Mouse (Mus musculus): ENCODE measurements around the gene Rnf24. TPM values are rescaled to one million over a fixed set of nuclear protein-coding genes. Genes with fewer than 3 reads are reported as not detected.
"Not testable (repeated sequence)": the region's sequence is repeated elsewhere in the genome, so short reads cannot be mapped to it uniquely, and the experiment has no call there.

Rnf24 gene
- total RNA-seq, 2 experiments from 2014 or later: 8.0 to 9.0 TPM

DNA sequence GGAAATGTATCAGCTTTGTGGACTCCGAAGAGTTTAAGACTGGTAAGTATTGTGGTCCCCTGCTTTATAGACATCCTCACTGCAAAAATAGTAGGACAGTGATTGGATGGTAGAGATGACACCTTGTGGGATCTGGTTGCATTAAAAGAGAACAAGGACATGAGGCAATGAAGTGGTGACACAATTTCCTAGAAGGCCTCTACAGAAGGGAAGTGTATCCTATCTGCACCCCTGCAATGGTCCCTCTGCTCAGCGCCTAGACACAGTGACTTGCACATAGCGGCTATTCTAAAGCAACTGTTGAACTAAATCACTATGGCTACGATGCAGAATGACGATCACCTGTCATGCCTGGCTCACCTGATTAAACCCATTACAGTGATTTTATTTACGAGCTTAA lies 15.1 kb downstream of the Rnf24 start:
- DNase-seq: no peak

DNA sequence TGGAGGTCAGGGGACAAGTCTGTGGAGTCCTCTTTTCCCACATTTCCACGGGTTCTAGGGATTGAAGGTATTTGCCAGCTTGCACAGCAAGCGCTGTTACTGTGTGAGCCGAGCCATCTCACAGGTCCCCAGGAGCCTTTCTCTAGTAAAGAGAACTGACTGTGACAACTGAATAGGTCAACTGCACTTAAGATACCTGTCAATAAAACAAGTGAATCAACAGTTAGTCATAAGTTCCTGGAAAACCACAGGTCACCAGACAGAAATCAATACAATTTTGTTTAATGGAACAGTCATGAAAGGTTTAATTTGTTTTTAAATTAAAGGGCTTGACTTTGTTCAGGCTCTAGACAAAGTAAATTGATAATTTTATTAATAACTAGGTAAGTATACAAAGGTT lies 22.1 kb downstream of the Rnf24 start:
- DNase-seq: no peak

DNA sequence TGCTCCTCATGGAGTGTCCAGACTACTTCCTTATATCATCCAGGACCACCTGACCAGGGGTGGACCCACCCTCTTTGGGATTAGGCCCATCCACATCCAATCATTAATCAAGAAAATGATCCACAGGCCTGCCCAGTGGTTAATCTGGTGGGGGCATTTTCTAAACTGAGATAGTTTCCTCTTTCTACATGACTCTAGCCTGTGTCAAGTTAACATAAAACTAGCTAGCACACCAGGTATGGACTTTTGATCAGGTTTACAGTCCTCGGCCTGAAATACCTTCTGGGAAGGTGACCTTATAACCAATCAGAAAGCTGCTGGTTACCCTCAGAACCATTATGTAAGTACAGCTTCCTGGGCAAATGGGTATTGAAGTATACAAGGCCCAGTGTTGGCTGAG lies 23.7 kb downstream of the Rnf24 start:
- no peak for DNase-seq

DNA sequence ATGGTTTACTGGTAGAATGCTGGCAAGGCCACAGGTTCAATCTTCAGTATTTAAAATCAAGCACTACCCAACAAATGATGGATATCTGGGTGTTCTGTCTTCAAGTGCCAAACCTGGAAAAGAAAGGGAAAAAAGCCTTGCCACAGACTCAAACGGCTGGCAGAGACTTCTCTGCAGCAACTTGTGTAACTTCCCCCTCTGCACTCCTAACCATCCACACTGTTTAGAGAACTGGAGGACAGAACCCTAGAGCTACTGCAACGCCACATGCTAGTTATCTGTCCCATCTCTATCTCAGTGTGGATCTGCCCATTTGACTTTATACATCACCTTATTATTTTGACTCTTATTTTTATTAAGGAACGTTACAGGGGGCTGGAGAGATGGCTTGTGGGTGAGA lies 26.6 kb downstream of the Rnf24 start:
- no peak for DNase-seq

DNA sequence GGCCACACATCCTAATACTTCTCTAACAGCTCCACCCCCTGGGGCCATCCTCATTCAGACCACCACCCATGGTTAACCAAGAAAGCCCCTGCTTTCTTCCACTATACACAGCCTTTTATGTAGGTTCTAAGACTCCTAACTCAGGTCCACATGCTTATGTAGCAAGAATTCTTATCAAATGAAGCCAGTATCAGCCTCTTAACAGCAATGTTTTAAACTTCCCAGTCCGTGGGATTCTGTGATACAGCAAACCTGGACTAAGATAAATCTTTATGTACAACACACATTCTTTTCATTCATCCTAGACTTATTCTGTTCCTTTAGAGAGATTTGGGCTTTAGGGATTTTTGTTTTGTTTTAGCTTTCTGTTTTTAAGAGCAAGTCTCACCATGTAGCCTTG lies 29.0 kb downstream of the Rnf24 start:
- DNase-seq: no peak

DNA sequence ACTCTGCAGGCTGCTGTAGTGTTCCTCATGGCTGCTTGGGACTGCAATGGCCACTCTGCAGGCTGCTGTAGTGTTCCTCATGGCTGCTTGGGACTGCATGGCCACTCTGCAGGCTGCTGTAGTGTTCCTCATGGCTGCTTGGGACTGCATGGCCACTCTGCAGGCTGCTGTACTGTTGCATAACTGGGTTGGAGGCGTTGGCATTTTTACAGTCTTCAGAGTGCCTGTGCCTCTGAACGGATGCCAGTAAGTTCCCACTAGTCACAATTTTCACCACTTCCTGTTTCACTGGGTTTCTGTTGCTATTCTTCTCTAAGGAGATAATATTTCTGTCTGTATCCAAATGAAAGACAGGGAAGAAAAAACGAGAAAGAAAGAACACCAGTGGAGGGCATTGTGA lies 31.5 kb downstream of the Rnf24 start:
- DNase-seq: peak; percentile 16

DNA sequence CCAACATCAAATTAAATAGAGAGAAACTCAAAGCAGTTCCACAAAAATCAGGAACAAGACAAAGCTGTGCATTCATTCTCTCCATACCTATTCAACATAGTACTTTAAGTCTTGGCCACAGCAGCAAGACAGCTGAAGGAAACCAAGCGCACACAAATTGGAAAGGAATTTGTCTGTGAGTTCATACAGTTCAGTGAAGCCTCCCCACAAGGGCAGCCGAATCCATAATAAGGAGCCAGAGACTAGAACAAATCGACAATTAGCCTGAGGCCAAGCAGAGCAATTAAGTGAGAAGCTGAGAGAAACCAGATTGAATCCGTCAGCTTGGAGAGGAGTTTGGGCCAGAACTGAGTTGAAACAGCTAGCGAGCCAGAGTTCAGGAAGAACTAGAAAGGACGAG lies 33.3 kb downstream of the Rnf24 start:
- DNase-seq: no peak

DNA sequence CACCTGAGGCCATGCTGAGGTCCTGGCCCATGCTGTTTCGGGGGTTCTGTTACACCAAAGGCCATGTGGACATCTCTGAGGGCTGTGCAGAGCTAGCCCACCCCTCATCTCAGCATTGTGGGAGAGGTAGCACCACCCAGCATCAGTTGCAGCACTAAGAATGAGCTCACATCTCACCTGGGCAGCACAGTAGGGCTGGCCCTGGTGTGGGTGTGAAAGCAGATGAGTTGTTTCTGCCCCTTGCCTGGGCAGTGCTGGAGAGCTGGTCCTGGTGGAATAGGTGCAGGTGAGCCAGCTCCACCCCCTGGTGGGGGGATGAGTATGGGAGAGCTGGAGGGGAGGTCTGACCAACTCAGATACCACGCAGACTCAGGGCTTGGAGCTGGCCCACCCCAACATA lies 36.5 kb downstream of the Rnf24 start:
- no peak for DNase-seq

DNA sequence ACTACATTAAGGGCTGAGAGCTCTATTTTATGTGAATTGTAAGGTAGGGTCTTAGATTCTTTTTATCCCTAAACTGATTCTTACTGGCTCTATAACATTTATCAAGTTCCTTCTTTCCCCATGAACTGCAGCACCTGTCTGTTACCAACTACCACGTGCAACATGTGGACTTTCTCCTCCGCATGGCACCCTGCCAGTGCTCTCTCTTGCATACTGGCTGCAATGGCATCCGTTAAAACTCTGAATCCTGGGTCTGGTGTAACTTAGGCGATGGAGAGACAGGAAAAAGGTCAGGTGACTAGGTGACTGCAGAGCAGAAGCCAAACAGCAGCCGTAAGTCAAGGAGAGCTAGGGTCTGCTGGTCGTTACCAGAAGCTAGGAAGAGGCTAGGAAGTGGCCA lies 43.4 kb downstream of the Rnf24 start:
- no peak for DNase-seq

DNA sequence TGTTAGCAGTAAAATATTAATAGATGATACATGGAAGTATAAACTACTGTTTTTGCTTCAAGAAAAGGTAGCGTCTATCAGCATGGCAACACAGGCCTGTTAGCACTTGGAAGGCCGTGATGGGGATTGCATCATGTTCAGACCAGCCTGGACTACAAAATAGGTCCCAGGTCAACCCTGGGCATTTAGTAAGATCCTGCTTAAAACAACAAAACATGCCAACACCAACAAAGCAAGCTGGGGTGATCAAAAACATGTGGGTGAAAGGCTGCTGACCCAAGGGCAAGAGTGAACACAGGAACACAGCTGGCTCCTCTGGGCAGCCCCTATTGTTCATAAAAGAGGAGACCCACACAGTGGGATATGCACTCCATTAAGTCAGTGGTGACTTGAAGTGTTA lies 44.9 kb downstream of the Rnf24 start:
- DNase-seq: no peak

DNA sequence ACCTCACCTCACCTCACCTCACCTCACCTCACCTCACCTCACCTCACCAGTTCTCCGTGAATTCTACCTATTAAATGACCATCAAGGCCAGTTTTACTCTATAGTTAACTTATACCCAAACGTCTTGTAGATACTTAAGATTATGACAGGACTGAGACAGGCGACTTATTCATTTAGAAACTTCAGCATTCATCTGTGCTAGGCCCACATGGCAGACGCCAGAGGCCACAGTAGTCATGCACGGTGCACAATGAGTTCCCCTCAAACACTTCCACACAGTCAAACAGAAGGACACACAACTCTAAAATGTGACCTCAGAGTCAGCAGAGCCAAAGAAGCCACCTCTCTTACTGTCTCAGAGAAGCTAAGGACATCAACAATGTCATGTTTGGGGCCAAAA lies 45.3 kb downstream of the Rnf24 start:
- no peak for DNase-seq

DNA sequence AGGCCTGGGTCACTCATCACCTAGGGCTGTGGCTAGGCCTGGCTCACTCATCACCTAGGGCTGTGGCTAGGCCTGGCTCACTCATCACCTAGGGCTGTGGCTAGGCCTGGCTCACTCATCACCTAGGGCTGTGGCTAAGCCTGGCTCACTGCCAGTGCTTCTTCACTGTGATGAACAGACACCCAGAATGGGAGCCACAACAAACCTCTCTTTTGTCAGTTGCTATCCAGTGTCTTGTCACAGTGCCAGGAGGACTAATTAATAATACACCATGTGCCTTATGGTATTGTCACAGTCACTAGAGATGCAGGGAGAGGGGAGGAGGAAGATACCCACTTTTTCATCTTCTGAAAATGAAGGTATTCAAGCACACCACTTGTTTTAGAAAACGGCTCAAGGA lies 47.5 kb downstream of the Rnf24 start:
- peak; percentile 18 for DNase-seq

DNA sequence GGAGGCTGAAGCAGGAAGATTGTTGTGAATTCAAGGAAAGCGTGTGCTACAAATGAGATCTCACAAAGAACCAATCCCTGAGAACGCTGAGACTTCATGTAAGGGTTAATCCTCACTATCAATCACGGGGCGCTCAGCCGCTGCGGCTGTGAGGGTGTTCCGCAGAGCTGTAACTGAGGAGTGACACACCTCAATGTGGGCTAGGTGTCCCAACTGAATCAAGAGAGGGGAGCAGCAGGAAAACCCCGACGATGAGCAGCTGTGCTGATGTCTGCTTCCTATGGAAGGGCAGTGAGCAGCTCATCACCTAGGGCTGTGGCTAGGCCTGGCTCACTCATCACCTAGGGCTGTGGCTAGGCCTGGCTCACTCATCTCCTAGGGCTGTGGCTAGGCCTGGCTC lies 48.2 kb downstream of the Rnf24 start:
- DNase-seq: no peak

DNA sequence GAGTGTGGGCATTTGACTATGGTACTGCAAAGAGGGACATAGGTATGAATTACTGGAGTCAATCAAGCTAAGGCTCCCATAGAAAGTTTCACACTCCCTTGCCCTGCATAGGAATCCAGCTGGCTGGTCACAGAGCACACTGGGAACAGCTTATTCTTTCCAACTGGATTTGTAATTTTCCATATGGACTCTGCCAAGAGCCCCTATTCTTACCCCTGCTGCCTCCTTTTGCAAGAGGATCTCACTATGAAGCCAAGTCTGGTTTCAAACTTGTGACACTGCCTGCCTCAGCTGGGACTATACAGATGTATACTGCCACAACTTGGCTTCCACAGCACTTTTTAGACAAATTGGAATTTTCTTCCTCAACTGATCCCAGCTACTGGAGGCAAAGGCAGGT lies 51.1 kb downstream of the Rnf24 start:
- no peak for DNase-seq

DNA sequence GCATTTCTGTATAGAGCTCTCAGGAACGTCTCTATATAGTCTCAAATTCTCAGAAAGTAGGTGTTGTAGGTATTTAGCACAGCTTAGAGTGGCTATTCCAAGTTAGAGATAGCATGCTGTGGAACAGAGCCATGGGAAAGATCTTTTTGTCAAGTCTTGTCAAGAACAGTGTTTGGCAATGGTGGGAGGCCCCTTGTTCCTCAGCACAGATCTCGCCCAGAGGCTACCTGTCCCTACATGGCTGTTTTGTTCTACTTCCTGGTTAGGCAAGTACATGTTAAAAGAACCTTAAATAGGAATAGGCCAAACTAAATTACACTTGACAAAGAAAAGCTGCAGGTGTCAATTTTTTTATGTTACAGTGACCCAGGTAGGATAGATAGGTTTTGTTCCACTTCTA lies 52.2 kb downstream of the Rnf24 start:
- no peak for DNase-seq

DNA sequence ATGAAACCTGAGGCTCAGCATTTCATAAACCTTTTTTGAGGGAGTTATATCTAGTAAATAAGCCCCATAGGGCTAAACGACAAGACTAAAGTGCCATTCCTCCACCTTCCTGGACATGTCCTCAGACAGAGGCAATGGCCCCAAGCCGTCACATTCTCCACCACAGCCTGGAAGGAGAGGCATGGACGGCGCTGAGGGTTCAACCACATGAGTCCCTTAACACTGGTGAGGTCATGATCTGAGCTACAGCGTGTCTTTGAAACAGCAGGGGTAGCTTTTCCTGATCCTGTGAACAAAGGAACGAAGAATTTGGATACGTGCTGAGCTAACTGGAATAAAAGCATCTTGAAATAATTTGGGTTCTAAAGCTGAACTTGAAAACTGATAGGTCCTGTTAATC lies 54.0 kb downstream of the Rnf24 start:
- DNase-seq: not testable (repeated sequence)

DNA sequence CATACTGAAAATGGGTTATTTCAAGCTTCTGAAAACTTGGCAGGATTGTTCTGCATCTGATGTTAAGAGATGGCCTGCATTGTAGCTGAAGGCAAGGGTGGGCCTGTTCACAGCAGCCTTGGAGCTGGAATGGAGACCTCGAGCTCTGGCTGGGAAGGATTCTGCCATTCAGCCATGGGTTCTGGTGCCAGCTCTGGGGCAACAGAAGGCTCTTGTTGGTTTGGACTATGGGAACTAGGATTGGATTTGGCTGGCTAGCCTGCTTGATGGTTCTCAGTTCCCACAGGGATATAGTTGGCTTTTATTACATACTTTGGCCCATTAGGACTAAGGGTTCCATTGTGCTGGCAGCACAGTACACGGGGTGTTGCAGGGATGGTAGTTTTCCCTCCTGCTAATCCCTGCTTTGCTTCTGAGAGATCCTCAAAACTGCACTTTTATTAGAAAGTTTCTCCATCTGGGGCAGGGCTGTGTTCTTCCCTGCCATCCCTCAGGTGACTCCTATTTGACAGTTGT lies 55.9 kb downstream of the Rnf24 start:
- no peak for DNase-seq

DNA sequence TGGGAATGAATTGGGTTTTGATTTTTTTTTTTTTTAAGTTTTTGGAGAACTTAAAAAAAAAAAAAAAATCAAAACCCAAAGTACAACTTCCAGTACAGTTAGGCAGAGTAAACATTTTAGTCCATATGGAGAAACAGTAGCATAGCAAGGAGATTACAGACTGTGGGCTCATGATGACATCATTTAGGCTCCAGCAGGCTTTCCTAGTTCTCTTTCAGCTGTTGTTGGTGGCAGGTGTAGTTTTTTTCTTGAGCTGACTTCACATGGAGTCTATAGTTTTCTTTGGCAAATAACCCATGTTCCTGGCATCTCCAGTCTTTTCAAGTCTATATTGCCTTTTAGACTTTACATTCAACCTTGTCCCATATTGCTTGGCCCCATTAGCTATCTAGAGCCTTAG lies 62.0 kb downstream of the Rnf24 start:
- DNase-seq: no peak

DNA sequence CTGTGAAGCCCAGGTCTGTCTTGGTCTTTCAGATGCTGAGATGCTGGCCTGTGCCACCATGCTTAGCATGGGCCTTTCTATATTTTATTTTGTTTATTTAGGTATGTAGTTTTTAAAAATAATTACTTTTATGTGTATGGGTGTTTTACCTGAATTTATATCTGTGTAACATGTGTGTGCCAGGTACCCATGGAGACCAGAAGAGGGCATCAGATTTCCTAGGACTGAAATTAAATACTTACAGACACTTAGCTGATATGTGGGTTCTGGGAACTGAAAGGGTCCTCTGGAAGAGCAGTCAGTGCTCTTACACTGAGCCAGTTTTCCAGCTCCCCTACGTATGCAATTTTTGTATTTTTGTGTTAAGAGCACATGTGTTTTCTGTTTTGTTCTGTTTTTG lies 66.4 kb downstream of the Rnf24 start:
- no peak for DNase-seq

DNA sequence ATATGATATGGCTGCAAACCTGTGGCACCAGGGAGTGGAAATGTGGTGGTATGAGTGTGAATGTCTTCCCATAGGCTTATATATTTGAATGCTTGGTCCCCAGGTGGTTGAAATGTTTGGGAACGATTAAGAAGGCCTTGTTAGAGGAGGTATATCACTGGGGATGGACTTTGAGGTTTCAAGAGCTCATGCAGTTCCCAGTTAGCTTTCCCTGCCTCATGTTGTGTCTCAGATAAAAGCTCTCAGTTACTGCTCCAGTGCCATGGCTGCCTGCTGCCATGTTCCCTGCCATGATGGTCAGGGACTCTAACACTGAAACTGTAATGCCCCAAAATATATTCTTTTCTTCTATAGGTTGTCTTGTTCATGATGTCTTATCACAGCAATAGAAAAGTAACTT lies 71.1 kb downstream of the Rnf24 start:
- no peak for DNase-seq

DNA sequence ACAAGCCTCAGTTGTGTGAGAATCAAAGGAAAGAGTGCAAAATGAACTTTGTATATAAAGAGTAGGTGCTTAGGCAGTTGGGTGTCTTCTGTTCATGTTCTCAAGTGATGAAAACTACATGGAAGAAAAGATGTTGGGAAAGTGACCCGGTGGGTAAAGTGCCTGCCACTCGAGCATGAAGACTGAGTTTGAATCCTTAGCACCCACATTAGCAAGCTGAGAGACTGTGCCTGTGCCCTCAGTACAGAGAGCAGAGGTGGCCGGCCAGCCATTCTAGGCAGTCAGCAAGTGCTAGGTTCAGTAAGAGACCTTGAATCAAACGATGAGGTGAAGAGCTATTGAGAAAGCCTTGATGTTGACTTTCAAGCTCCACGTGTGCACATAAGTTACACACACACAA lies 76.0 kb downstream of the Rnf24 start:
- no peak for DNase-seq

DNA sequence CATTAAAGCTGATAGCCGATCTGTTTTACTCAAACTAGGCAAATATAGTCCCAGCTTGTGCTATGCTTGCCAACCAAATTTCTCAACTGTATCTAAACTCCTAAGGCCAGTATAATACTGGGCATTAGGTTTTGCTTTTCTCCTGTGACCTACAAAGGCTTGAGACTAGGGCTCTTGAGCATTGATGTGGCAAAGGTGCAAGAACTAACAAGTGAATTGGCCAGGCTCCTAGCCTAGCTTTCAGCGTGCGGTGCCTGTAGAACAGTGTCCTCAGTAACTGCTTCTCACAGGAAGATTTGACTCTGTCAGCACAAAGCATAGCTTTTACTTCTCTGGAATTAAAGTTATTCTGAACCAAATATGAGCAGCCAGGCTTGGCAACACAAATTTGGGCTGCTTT lies 77.2 kb downstream of the Rnf24 start:
- DNase-seq: no peak

DNA sequence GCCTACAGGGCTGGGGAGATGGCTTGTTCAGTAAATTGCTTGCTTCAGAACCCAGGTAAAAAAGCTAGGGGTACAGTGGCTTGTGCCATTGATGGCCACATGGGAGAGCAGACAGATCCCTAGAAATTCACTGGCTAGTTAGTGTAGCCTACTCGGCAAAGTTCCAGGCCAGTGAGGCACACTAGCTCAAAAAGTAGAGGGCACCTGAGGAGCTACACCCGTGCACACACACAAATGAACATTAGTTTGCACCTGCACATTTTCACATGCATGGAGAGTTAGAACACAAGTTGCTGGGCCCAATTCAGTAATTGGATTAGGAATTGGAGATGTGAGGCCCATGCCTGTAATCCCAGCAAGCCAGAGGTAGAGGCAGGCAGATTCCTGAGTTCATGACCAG lies 87.6 kb downstream of the Rnf24 start:
- no peak for DNase-seq

DNA sequence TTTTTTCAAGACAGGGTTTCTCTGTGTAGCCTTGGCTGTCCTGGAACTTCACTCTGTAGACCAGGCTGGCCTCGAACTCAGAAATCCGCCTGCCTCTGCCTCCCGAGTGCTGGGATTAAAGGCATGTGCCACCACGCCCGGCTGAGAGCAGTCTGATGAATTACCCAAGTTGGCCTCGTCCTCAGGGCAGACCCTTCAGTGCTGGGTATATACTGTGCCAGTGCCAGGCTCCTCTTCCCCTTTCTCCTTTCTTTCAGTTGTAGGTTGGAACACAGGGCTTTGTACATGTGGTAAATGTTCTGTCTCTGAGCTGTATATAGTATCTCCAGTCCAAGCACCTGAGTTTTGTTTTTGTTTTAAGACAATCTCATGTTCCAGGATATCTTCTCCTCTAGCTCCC lies 88.7 kb downstream of the Rnf24 start:
- no peak for DNase-seq
